Mouse (Mus musculus) MEL (cell line): Measurements from ENCODE around the gene Sdhaf1.

Source experiments
- CTCF ChIP-seq, 3 experiments: IDR thresholded peaks in 2 of 3; conservative IDR thresholded peaks in 1 of 3; 2 replicates each; pipeline ENCODE4 v1.5.1; 2011 to 2012; ENCODE audit warnings: low read length in 3 of 3, low read depth in 2 of 3, mild to moderate bottlenecking in 2 of 3, improper control_type of control experiment in 1 of 3, inconsistent platforms in 1 of 3, mixed read lengths in 1 of 3, moderate library complexity in 1 of 3; ENCODE audit not compliant: control insufficient read depth in 1 of 3, insufficient read depth in 1 of 3, poor library complexity in 1 of 3, severe bottlenecking in 1 of 3
- GABPA ChIP-seq: IDR thresholded peaks from 2 replicates; pipeline ENCODE4 v1.6.1; 2012; ENCODE audit warnings: low read depth, mild to moderate bottlenecking, inconsistent platforms, low read length, improper control_type of control experiment, moderate library complexity
- MXI1 ChIP-seq: IDR thresholded peaks from 2 replicates; pipeline ENCODE4 v1.6.1; 2011; ENCODE audit warnings: mild to moderate bottlenecking, low read depth, low read length, improper control_type of control experiment
- POLR2A ChIP-seq, 2 experiments: IDR thresholded peaks; 2 replicates each; pipeline ENCODE4 v1.6.1; 2011 to 2012; ENCODE audit warnings: low read length in 2 of 2, mild to moderate bottlenecking in 2 of 2, control low read depth in 1 of 2, improper control_type of control experiment in 1 of 2, low read depth in 1 of 2, moderate library complexity in 1 of 2; ENCODE audit not compliant: control insufficient read depth in 1 of 2, insufficient read depth in 1 of 2, poor library complexity in 1 of 2
- SIN3A ChIP-seq: IDR thresholded peaks from 2 replicates; pipeline ENCODE4 v1.6.1; 2012; ENCODE audit warnings: low read length, improper control_type of control experiment, inconsistent platforms
- UBTF ChIP-seq: IDR thresholded peaks from 2 replicates; pipeline ENCODE4 v1.6.1; 2012; ENCODE audit warnings: low read depth, mild to moderate bottlenecking, inconsistent platforms, low read length, improper control_type of control experiment, moderate library complexity, borderline replicate concordance; ENCODE audit not compliant: insufficient read depth
- ZNF384 ChIP-seq: IDR thresholded peaks from 2 replicates; pipeline ENCODE4 v1.6.1; 2012; ENCODE audit warnings: low read depth, mild to moderate bottlenecking, inconsistent platforms, low read length, improper control_type of control experiment

GRCm38 (mm10) chr7:30327140-30327539 lies 3.4 kb upstream of the Sdhaf1 start:
- TF ChIP-seq GABPA (no peak), POLR2A (IDR thresholded peaks at IDR 0.05; ENCODE audit: control insufficient read depth in 1 of 2, insufficient read depth in 1 of 2, low read depth in 1 of 2, low read length in 2 of 2, poor library complexity in 1 of 2) (no peak), ZNF384 (no peak), SIN3A (no peak), MXI1 (no peak), CTCF (IDR thresholded peaks at IDR 0.05 in 2 of 3, conservative IDR thresholded peaks at IDR 0.05 in 1 of 3; ENCODE audit: control insufficient read depth in 1 of 3, insufficient read depth in 1 of 3, low read depth in 2 of 3, low read length in 3 of 3, poor library complexity in 1 of 3, severe bottlenecking in 1 of 3) (no peak), UBTF (no peak)
